Mouse (Mus musculus) kidney, postnatal 14 days (tissue): ENCODE measurements around the gene Tnfrsf13b.
"Not testable (repeated sequence)": the region's sequence is repeated elsewhere in the genome, so short reads cannot be mapped to it uniquely, and the experiment has no call there.

Experiments
- DNase-seq: peaks from one replicate; pipeline ENCODE4 v3.0.0; 2022; ENCODE audit warnings: mixed read lengths

The Tnfrsf13b gene

GRCm38 (mm10) chr11:61129305-61129704 lies 2.8 kb downstream of the Tnfrsf13b start:
- no peak for DNase-seq

- not testable (repeated sequence) for DNase-seq
These were observed 4.1 kb downstream of the Tnfrsf13b start for GRCm38 (mm10) chr11:61130646-61131045.

- DNase-seq: no peak
These were observed 6.4 kb downstream of the Tnfrsf13b start for GRCm38 (mm10) chr11:61132943-61133342.

- DNase-seq: no peak
These were observed 15.1 kb downstream of the Tnfrsf13b start for GRCm38 (mm10) chr11:61141693-61142092.

- DNase-seq: no peak
These were observed 15.7 kb downstream of the Tnfrsf13b start for GRCm38 (mm10) chr11:61142262-61142661.

- no peak for DNase-seq
These were observed 16.5 kb downstream of the Tnfrsf13b start for GRCm38 (mm10) chr11:61142941-61143530.

- no peak for DNase-seq
These were observed 17.3 kb downstream of the Tnfrsf13b start for GRCm38 (mm10) chr11:61143564-61144469.

- DNase-seq: no peak
These were observed 19.0 kb downstream of the Tnfrsf13b start for GRCm38 (mm10) chr11:61145551-61145950.

GRCm38 (mm10) chr11:61146645-61147299 lies 20.2 kb downstream of the Tnfrsf13b start:
- no peak for DNase-seq

- no peak for DNase-seq
These were observed 20.7 kb downstream of the Tnfrsf13b start for GRCm38 (mm10) chr11:61147300-61147683.

GRCm38 (mm10) chr11:61150233-61151001 lies 23.9 kb downstream of the Tnfrsf13b start:
- DNase-seq: no peak

GRCm38 (mm10) chr11:61155727-61156126 lies 29.2 kb downstream of the Tnfrsf13b start:
- peak; percentile 44 for DNase-seq

GRCm38 (mm10) chr11:61158141-61158540 lies 31.6 kb downstream of the Tnfrsf13b start:
- no peak for DNase-seq

- DNase-seq: no peak
These were observed 33.5 kb downstream of the Tnfrsf13b start for GRCm38 (mm10) chr11:61159796-61160732.

GRCm38 (mm10) chr11:61161121-61161520 lies 34.6 kb downstream of the Tnfrsf13b start:
- DNase-seq: no peak

GRCm38 (mm10) chr11:61162776-61163175 lies 36.2 kb downstream of the Tnfrsf13b start:
- DNase-seq: no peak

- DNase-seq: no peak
These were observed 36.8 kb downstream of the Tnfrsf13b start for GRCm38 (mm10) chr11:61163341-61163740.

GRCm38 (mm10) chr11:61164366-61164765 lies 37.8 kb downstream of the Tnfrsf13b start:
- no peak for DNase-seq

- DNase-seq: no peak
These were observed 38.3 kb downstream of the Tnfrsf13b start for GRCm38 (mm10) chr11:61164881-61165280.

GRCm38 (mm10) chr11:61170184-61170583 lies 43.6 kb downstream of the Tnfrsf13b start:
- no peak for DNase-seq

GRCm38 (mm10) chr11:61173477-61173876 lies 46.9 kb downstream of the Tnfrsf13b start:
- not testable (repeated sequence) for DNase-seq
